Mouse (Mus musculus) MEL (cell line): ENCODE measurements at regions not wholly inside any gene's neighbourhood (a gene's known extent, or its start where the extent isn't known, plus 50 kb on each side); places are given as distances from the start of the nearest gene placed in this dataset.

Source experiments
- DNase-seq: peaks from one replicate; pipeline ENCODE4 v3.0.0; 2011; ENCODE audit warnings: low read depth, low spot score
- H3K27ac ChIP-seq: 2 replicates; pipeline ENCODE4 v1.5.1; 2012; ENCODE audit warnings: low read depth, mild to moderate bottlenecking, control low read depth, low read length, moderate library complexity; ENCODE audit not compliant: control insufficient read depth
- H3K27me3 ChIP-seq, 2 experiments: fragments of 150-350 bp in 1 of 2; sonication (generic) in 1 of 2; 2 replicates each; pipeline ENCODE4 v1.6.1; 2012; ENCODE audit warnings: low read length in 2 of 2, mild to moderate bottlenecking in 2 of 2, improper control_type of control experiment in 1 of 2, moderate library complexity in 1 of 2; ENCODE audit not compliant: insufficient read depth in 2 of 2, control insufficient read depth in 1 of 2
- H3K36me3 ChIP-seq, 2 experiments: 2 replicates each; pipeline ENCODE4 v1.6.1; 2012 to 2014; ENCODE audit warnings: low read length in 2 of 2, improper control_type of control experiment in 1 of 2, inconsistent platforms in 1 of 2, mild to moderate bottlenecking in 1 of 2; ENCODE audit not compliant: insufficient read depth in 2 of 2, control insufficient read depth in 1 of 2
- H3K4me1 ChIP-seq, 2 experiments: fragments of 150-350 bp in 1 of 2; sonication (generic) in 1 of 2; 2 replicates each; pipeline ENCODE4 v1.6.1; 2012; ENCODE audit warnings: low read length in 2 of 2, improper control_type of control experiment in 1 of 2, mild to moderate bottlenecking in 1 of 2; ENCODE audit not compliant: insufficient read depth in 2 of 2, control insufficient read depth in 1 of 2
- H3K4me3 ChIP-seq, 2 experiments: fragments of 150-350 bp in 1 of 2; sonication (generic) in 1 of 2; 2 replicates each; pipeline ENCODE4 v1.5.1; 2012; ENCODE audit warnings: low read depth in 2 of 2, low read length in 2 of 2, mild to moderate bottlenecking in 2 of 2, moderate library complexity in 2 of 2, control low read depth in 1 of 2, improper control_type of control experiment in 1 of 2; ENCODE audit not compliant: control insufficient read depth in 1 of 2, insufficient read depth in 1 of 2
- H3K79me2 ChIP-seq: 2 replicates; pipeline ENCODE4 v1.6.1; 2012; ENCODE audit warnings: mild to moderate bottlenecking, low read length, moderate library complexity; ENCODE audit not compliant: control insufficient read depth, poor library complexity, insufficient read depth
- H3K9ac ChIP-seq: 2 replicates; pipeline ENCODE4 v1.6.1; 2012; ENCODE audit warnings: low read depth, mild to moderate bottlenecking, control low read depth, low read length, moderate library complexity; ENCODE audit not compliant: control insufficient read depth, poor library complexity, severe bottlenecking
- H3K9me3 ChIP-seq: fragments of 150-350 bp; sonication (generic); replicated peaks from 2 replicates; pipeline ENCODE4 v1.6.1; 2012; ENCODE audit warnings: mild to moderate bottlenecking, low read length, improper control_type of control experiment, moderate library complexity; ENCODE audit not compliant: insufficient read depth
- BHLHE40 ChIP-seq: IDR thresholded peaks from 2 replicates; pipeline ENCODE4 v1.6.1; 2012; ENCODE audit warnings: low read depth, mild to moderate bottlenecking, inconsistent platforms, low read length, improper control_type of control experiment, borderline replicate concordance
- CHD1 ChIP-seq: IDR thresholded peaks from 2 replicates; pipeline ENCODE4 v1.6.1; 2012; ENCODE audit warnings: low read depth, mild to moderate bottlenecking, inconsistent platforms, low read length, improper control_type of control experiment
- CHD2 ChIP-seq: IDR thresholded peaks from 2 replicates; pipeline ENCODE4 v1.6.1; 2011; ENCODE audit warnings: low read length, improper control_type of control experiment
- CTCF ChIP-seq, 3 experiments: IDR thresholded peaks in 2 of 3; conservative IDR thresholded peaks in 1 of 3; 2 replicates each; pipeline ENCODE4 v1.5.1; 2011 to 2012; ENCODE audit warnings: low read length in 3 of 3, low read depth in 2 of 3, mild to moderate bottlenecking in 2 of 3, improper control_type of control experiment in 1 of 3, inconsistent platforms in 1 of 3, mixed read lengths in 1 of 3, moderate library complexity in 1 of 3; ENCODE audit not compliant: control insufficient read depth in 1 of 3, insufficient read depth in 1 of 3, poor library complexity in 1 of 3, severe bottlenecking in 1 of 3
- E2F4 ChIP-seq: IDR thresholded peaks from 2 replicates; pipeline ENCODE4 v1.6.1; 2011; ENCODE audit warnings: low read depth, low read length, improper control_type of control experiment, borderline replicate concordance
- EP300 ChIP-seq, 2 experiments: IDR thresholded peaks; 2 replicates each; pipeline ENCODE4 v1.6.1; 2011; ENCODE audit warnings: improper control_type of control experiment in 2 of 2, low read length in 2 of 2, low read depth in 1 of 2, mild to moderate bottlenecking in 1 of 2
- ETS1 ChIP-seq: IDR thresholded peaks from 2 replicates; pipeline ENCODE4 v1.6.1; 2012; ENCODE audit warnings: low read depth, mild to moderate bottlenecking, inconsistent platforms, low read length, improper control_type of control experiment, moderate library complexity
- HCFC1 ChIP-seq: IDR thresholded peaks from 2 replicates; pipeline ENCODE4 v1.6.1; 2012; ENCODE audit warnings: low read depth, mild to moderate bottlenecking, inconsistent platforms, low read length, improper control_type of control experiment, moderate library complexity
- JUND ChIP-seq: IDR thresholded peaks from 2 replicates; pipeline ENCODE4 v1.6.1; 2011; ENCODE audit warnings: low read depth, mild to moderate bottlenecking, improper control_type of control experiment, low read length
- KAT2A ChIP-seq: conservative IDR thresholded peaks from 2 replicates; pipeline ENCODE4 v1.6.1; 2012; ENCODE audit warnings: low read depth, low read length, improper control_type of control experiment, inconsistent platforms
- MAX ChIP-seq: IDR thresholded peaks from 2 replicates; pipeline ENCODE4 v1.6.1; 2011; ENCODE audit warnings: low read length, improper control_type of control experiment
- MAZ ChIP-seq: IDR thresholded peaks from 2 replicates; pipeline ENCODE4 v1.6.1; 2012; ENCODE audit warnings: low read depth, mild to moderate bottlenecking, inconsistent platforms, low read length, improper control_type of control experiment
- MXI1 ChIP-seq: IDR thresholded peaks from 2 replicates; pipeline ENCODE4 v1.6.1; 2011; ENCODE audit warnings: mild to moderate bottlenecking, low read depth, low read length, improper control_type of control experiment
- MYC ChIP-seq: IDR thresholded peaks from 2 replicates; pipeline ENCODE4 v1.6.1; 2011; ENCODE audit warnings: low read depth, mild to moderate bottlenecking, low read length, improper control_type of control experiment, moderate library complexity
- NELFE ChIP-seq: IDR thresholded peaks from 2 replicates; pipeline ENCODE4 v1.6.1; 2011; ENCODE audit warnings: low read depth, low read length, improper control_type of control experiment
- NRF1 ChIP-seq: IDR thresholded peaks from 2 replicates; pipeline ENCODE4 v1.6.1; 2014; ENCODE audit warnings: low read depth, mild to moderate bottlenecking, inconsistent platforms, low read length, improper control_type of control experiment, moderate library complexity; ENCODE audit not compliant: poor library complexity, insufficient read depth, severe bottlenecking
- POLR2A ChIP-seq, 2 experiments: IDR thresholded peaks; 2 replicates each; pipeline ENCODE4 v1.6.1; 2011 to 2012; ENCODE audit warnings: low read length in 2 of 2, mild to moderate bottlenecking in 2 of 2, control low read depth in 1 of 2, improper control_type of control experiment in 1 of 2, low read depth in 1 of 2, moderate library complexity in 1 of 2; ENCODE audit not compliant: control insufficient read depth in 1 of 2, insufficient read depth in 1 of 2, poor library complexity in 1 of 2
- POLR2AphosphoS2 ChIP-seq: IDR thresholded peaks from 2 replicates; pipeline ENCODE4 v1.6.1; 2011; ENCODE audit warnings: low read length, improper control_type of control experiment
- POLR2AphosphoS5 ChIP-seq: IDR thresholded peaks from 2 replicates; pipeline ENCODE4 v1.6.1; 2012; ENCODE audit warnings: low read depth, borderline replicate concordance, mild to moderate bottlenecking, inconsistent platforms, low read length, moderate library complexity, mixed read lengths
- RAD21 ChIP-seq: IDR thresholded peaks from 2 replicates; pipeline ENCODE4 v1.6.1; 2011; ENCODE audit warnings: mild to moderate bottlenecking, low read depth, low read length, improper control_type of control experiment
- RCOR1 ChIP-seq: IDR thresholded peaks from 2 replicates; pipeline ENCODE4 v1.6.1; 2012; ENCODE audit warnings: low read depth, mild to moderate bottlenecking, inconsistent platforms, low read length, improper control_type of control experiment
- SIN3A ChIP-seq: IDR thresholded peaks from 2 replicates; pipeline ENCODE4 v1.6.1; 2012; ENCODE audit warnings: low read length, improper control_type of control experiment, inconsistent platforms
- SMC3 ChIP-seq: IDR thresholded peaks from 2 replicates; pipeline ENCODE4 v1.6.1; 2011; ENCODE audit warnings: low read depth, low read length, improper control_type of control experiment
- TAL1 ChIP-seq: IDR thresholded peaks from 2 replicates; pipeline ENCODE4 v1.6.1; 2012; ENCODE audit warnings: mild to moderate bottlenecking, inconsistent platforms, low read length, moderate library complexity, mixed read lengths
- TBP ChIP-seq: IDR thresholded peaks from 2 replicates; pipeline ENCODE4 v1.8.0; 2011; ENCODE audit warnings: low read depth, low read length, improper control_type of control experiment
- TCF12 ChIP-seq: IDR thresholded peaks from 2 replicates; pipeline ENCODE4 v1.6.1; 2014; ENCODE audit warnings: low read depth, mild to moderate bottlenecking, inconsistent platforms, low read length, improper control_type of control experiment, moderate library complexity
- UBTF ChIP-seq: IDR thresholded peaks from 2 replicates; pipeline ENCODE4 v1.6.1; 2012; ENCODE audit warnings: low read depth, mild to moderate bottlenecking, inconsistent platforms, low read length, improper control_type of control experiment, moderate library complexity, borderline replicate concordance; ENCODE audit not compliant: insufficient read depth
- USF1 ChIP-seq: IDR thresholded peaks from 2 replicates; pipeline ENCODE4 v1.6.1; 2014; ENCODE audit warnings: low read depth, mild to moderate bottlenecking, inconsistent platforms, low read length, improper control_type of control experiment, moderate library complexity
- USF2 ChIP-seq, 2 experiments: IDR thresholded peaks; 2 replicates each; pipeline ENCODE4 v1.6.1; 2011 to 2012; ENCODE audit warnings: improper control_type of control experiment in 2 of 2, low read length in 2 of 2, borderline replicate concordance in 1 of 2, inconsistent platforms in 1 of 2, low read depth in 1 of 2, mild to moderate bottlenecking in 1 of 2; ENCODE audit not compliant: insufficient read depth in 1 of 2
- ZC3H11A ChIP-seq: IDR thresholded peaks from 2 replicates; pipeline ENCODE4 v1.6.1; 2012; ENCODE audit warnings: low read depth, mild to moderate bottlenecking, inconsistent platforms, low read length, improper control_type of control experiment
- ZKSCAN1 ChIP-seq: IDR thresholded peaks from 2 replicates; pipeline ENCODE4 v1.6.1; 2012; ENCODE audit warnings: low read depth, mild to moderate bottlenecking, inconsistent platforms, low read length, improper control_type of control experiment, moderate library complexity
- ZMIZ1 ChIP-seq: IDR thresholded peaks from 2 replicates; pipeline ENCODE4 v1.6.1; 2012; ENCODE audit warnings: low read depth, mild to moderate bottlenecking, inconsistent platforms, low read length, improper control_type of control experiment, moderate library complexity
- ZNF384 ChIP-seq: IDR thresholded peaks from 2 replicates; pipeline ENCODE4 v1.6.1; 2012; ENCODE audit warnings: low read depth, mild to moderate bottlenecking, inconsistent platforms, low read length, improper control_type of control experiment

- H3K36me3 ChIP-seq, result no peaks in the 10 kb centered on the region
- DNase-seq, result no peak
These were observed 159.7 kb upstream of the Smlr1 start for GRCm38 (mm10) chr10:25695798-25696197.

GRCm38 (mm10) chr10:25681243-25681642 lies 145.2 kb upstream of the Smlr1 start:
- Histone ChIP-seq H3K9ac (no peak overlapping the region), H3K4me1 (no peaks in the 10 kb centered on the region), H3K79me2 (no peaks in the 10 kb centered on the region), H3K9me3 (no peaks in the 10 kb centered on the region), H3K4me3 (no peak overlapping the region), H3K36me3 (no peaks in the 10 kb centered on the region), H3K27ac (no peak overlapping the region), H3K27me3 (no peaks in the 10 kb centered on the region)
- peak; percentile 67 for DNase-seq
- TF ChIP-seq ETS1 (no peak), RAD21 (peak; percentile 77), CHD1 (no peak), USF1 (no peak), TAL1 (no peak), RCOR1 (no peak), ZKSCAN1 (no peak), UBTF (no peak), SMC3 (peak; percentile 85), BHLHE40 (no peak), SIN3A (no peak), CTCF (IDR thresholded peaks at IDR 0.05 in 2 of 3, conservative IDR thresholded peaks at IDR 0.05 in 1 of 3; ENCODE audit: control insufficient read depth in 1 of 3, insufficient read depth in 1 of 3, low read depth in 2 of 3, low read length in 3 of 3, poor library complexity in 1 of 3, severe bottlenecking in 1 of 3) (peak; percentile 70 to 86 (median 75)), HCFC1 (no peak), POLR2AphosphoS2 (no peak), NRF1 (no peak), TCF12 (no peak), MYC (no peak), MAX (no peak), MAZ (no peak), ZNF384 (no peak), POLR2A (IDR thresholded peaks at IDR 0.05; ENCODE audit: control insufficient read depth in 1 of 2, insufficient read depth in 1 of 2, low read depth in 1 of 2, low read length in 2 of 2, poor library complexity in 1 of 2) (no peak), KAT2A (no peak), TBP (no peak), CHD2 (no peak), MXI1 (no peak), JUND (no peak), E2F4 (no peak), USF2 (IDR thresholded peaks at IDR 0.05; ENCODE audit: borderline replicate concordance in 1 of 2, insufficient read depth in 1 of 2, low read depth in 1 of 2, low read length in 2 of 2) (no peak), POLR2AphosphoS5 (no peak), ZMIZ1 (no peak), NELFE (no peak), EP300 (IDR thresholded peaks at IDR 0.05; ENCODE audit: low read depth in 1 of 2, low read length in 2 of 2) (no peak)

More at GRCm38 (mm10) chr10:25695798-25696197, 159.7 kb upstream of the Smlr1 start:
- Histone ChIP-seq H3K4me3 (no peak overlapping the region), H3K79me2 (no peaks in the 10 kb centered on the region), H3K27me3 (no peaks in the 10 kb centered on the region), H3K9ac (no peak overlapping the region), H3K4me1 (no peaks in the 10 kb centered on the region), H3K9me3 (no peaks in the 10 kb centered on the region), H3K27ac (no peak overlapping the region)
- TF ChIP-seq ZC3H11A (no peak), ETS1 (no peak)
